Mouse (Mus musculus): ENCODE measurements around the gene Hspd1.
"Not testable (repeated sequence)": the region's sequence is repeated elsewhere in the genome, so short reads cannot be mapped to it uniquely, and the experiment has no call there.

Gene Hspd1

DNA sequence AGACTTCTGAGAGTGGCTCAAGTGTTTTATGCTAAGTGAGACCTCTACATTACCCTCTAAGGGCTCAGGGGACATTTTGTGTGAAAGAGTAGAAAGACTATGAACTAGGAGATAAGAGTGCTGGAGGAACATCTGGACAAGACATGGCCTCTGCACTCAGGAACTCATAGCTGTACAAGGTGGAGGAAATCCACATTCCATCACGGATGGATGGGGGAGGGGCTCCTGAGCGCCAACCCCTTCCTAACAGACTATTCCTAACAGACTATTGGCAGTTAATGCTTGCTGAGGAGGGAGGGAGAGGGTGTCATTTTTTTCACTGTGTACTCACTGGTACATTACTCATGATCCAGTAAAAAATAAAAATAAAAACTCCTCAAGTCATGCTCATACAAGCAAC, 13.3 kb downstream of the Hspd1 start:
- H3K27me3 ChIP-seq (ENCODE audit: control insufficient read depth, insufficient read depth, low read length, poor library complexity, severe bottlenecking) = no peaks in the 10 kb centered on the region
- H3K36me3 ChIP-seq (ENCODE audit: control insufficient read depth, insufficient read depth, low read length, poor library complexity, severe bottlenecking) = peaks cover 8% of the 10 kb centered on the region; the same call in 1 of the 2 replicates
- DNase-seq (ENCODE audit: low read depth, low spot score) = no peak

DNA sequence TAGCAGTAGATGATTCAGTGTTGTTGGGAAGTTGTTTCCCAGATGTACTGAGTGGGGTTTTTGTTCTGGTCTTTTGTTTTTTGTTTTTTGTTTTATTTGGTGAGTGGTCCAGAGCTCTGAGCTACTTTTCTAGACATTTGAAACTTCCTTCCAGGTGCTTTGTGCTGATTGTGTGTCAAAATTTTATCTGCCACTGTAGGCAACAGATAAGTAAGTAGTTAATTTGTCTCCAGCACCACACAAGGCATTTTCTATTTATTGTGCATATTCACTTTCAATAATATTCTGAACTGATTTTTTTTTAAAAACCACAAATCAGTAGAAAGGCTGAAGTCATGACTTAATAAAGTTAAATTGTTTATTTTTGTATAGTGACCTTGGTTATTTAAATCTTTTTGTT, 15.7 kb downstream of the Hspd1 start:
- not testable (repeated sequence) for H3K27me3 ChIP-seq (ENCODE audit: control insufficient read depth, insufficient read depth, low read length, poor library complexity, severe bottlenecking)

DNA sequence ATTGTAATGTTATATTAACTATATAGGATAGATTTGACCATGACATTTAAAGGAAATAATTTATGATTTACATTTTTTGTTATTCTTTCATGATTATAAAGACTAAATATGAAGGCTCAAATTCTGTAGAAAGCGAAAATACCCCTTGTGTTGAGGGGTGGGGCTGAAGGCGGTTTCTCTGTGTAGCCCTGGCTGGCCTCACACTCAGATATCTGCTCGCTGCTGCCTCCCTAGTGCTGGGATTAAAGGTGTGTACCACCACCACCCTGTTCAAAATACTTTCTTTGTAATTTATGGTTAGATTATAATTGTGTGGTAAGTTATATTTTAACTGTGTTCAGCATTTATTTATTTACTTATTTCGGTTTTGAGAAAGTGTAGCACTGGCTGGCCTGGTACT, 26.3 kb downstream of the Hspd1 start:
- no peak for DNase-seq (ENCODE audit: low read depth, low spot score)
- no peaks in the 10 kb centered on the region for H3K27me3 ChIP-seq (ENCODE audit: control insufficient read depth, insufficient read depth, low read length, poor library complexity, severe bottlenecking)
- H3K36me3 ChIP-seq (ENCODE audit: control insufficient read depth, insufficient read depth, low read length, poor library complexity, severe bottlenecking) = no peaks in the 10 kb centered on the region

More for the DNA sequence above, 15.7 kb downstream of the Hspd1 start:
- not testable (repeated sequence) for H3K36me3 ChIP-seq (ENCODE audit: control insufficient read depth, insufficient read depth, low read length, poor library complexity, severe bottlenecking); DNase-seq (ENCODE audit: low read depth, low spot score)

DNA sequence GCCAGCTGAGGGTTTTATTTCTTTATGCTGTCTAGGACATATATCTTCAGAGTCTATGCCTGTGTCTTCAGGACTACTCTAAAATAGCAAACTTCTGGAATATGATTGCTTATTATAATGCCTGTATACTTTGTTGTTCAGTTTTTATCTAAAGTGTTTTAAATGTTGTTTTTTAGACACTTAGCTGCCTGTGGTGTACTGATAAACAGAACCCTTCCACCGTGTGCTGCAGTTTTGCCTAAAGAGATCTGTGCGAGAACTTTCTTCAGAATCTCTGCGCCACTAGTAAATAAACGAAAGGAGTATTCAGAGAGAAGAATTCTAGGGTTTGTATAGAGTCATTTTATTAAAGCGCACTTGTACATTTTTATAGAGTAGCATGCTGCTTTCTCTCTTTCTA, 26.9 kb downstream of the Hspd1 start:
- DNase-seq (ENCODE audit: low read depth, low spot score) = no peak
- Histone ChIP-seq H3K36me3 (ENCODE audit: control insufficient read depth, insufficient read depth, low read length, poor library complexity, severe bottlenecking) (no peaks in the 10 kb centered on the region), H3K27me3 (ENCODE audit: control insufficient read depth, insufficient read depth, low read length, poor library complexity, severe bottlenecking) (no peaks in the 10 kb centered on the region)

DNA sequence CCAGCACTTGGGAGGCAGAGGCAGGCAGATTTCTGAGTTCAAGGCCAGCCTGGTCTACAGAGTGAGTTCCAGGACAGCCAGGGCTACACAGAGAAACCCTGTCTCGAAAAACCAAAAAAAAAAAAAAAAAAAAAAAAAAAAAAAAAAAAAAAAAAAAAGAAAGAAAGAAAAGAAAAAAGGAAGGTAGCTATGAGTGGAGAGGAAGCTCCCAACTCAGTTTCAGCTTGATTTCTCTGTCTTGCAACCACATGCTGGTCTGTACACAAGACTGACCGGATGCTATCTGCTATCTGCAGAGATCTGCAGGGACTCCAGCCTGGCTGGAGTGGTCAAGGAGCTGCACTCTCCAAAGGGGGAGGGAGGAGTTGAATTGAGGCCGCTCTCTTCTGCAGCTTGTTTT, 29.7 kb downstream of the Hspd1 start:
- H3K36me3 ChIP-seq (ENCODE audit: control insufficient read depth, insufficient read depth, low read length, poor library complexity, severe bottlenecking); H3K27me3 ChIP-seq (ENCODE audit: control insufficient read depth, insufficient read depth, low read length, poor library complexity, severe bottlenecking); DNase-seq (ENCODE audit: low read depth, low spot score): not testable (repeated sequence)

DNA sequence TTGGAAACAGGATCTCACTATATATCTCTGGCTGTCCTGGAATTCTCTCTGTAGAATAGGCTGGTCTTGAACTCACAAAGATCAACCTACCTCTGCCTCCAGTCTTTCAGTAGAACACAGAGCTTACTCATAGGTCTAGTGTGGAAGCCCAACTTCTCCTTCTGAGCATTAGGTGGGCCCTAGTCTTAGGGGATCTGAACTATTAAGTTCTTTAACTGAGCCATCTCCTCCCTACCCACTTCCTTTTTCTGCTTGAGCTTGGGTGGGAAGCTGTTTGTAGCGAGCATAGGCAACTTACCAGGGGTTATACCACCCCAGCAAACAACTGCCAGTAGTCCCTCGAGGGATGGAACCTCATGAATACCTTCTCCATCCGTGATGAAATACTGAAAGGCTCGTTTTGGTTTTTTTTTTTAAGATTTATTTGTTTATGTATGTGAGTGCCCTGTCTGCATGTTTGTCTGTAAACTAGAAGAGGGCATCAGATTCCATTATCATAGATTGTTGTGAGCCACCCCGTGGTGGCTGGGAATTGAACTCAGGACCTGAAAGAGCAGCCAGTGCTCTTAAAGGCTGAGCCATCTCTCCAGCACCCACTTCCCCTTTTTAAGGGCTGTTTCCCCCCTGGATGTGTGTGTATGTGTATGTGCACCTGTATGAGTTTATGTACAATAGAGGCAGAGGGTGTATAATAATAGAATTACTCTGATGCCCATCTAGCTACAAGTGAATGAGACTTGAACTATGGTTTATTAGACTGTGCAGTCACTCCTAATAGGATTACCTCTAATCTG, 32.5 kb downstream of the Hspd1 start:
- DNase-seq (ENCODE audit: low read depth, low spot score) = peak; percentile 67
- no peaks in the 10 kb centered on the region for H3K36me3 ChIP-seq (ENCODE audit: control insufficient read depth, insufficient read depth, low read length, poor library complexity, severe bottlenecking)
- H3K27me3 ChIP-seq (ENCODE audit: control insufficient read depth, insufficient read depth, low read length, poor library complexity, severe bottlenecking) = no peaks in the 10 kb centered on the region

DNA sequence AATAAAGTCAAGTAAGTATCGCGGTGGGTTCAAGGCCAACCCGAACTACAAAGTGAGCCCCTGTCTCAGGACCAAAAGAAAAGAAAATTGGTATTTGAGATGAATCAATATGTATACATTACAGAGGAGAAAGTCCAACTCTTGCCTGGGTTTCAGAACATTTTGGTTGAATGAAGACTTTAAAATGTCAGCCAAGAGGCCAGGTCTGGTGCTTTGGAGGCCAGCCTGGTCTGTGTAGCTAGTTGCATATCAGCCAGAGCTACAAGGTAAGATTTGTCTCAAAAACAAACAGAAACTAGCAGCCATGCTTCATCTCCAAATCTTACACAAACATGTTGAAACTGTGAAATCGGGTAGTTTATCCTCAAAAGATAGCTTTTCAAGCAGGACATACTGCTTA, 34.4 kb downstream of the Hspd1 start:
- Histone ChIP-seq H3K36me3 (ENCODE audit: control insufficient read depth, insufficient read depth, low read length, poor library complexity, severe bottlenecking) (no peaks in the 10 kb centered on the region), H3K27me3 (ENCODE audit: control insufficient read depth, insufficient read depth, low read length, poor library complexity, severe bottlenecking) (no peaks in the 10 kb centered on the region)
- no peak for DNase-seq (ENCODE audit: low read depth, low spot score)

DNA sequence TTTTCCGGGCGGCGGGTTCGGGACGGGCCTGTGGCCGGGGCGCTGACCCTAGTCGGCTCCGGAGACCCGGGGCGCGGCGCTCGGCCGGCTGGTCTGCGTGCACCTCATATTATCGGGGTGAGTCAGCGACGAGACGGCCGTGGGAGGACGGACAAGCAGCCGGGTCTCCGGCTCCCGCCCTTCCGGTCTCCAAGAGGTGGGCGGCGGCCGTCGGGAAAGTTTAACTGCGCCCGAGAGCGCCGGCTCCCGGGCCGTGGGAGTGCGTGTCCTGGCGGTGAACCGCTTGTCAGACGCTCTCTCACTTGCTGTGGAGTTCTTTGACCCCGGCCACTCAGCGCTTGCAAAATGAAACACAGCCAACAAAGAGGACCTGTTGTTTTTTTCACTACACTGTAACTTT, 35.0 kb downstream of the Hspd1 start:
- DNase-seq (ENCODE audit: low read depth, low spot score) = no peak
- Histone ChIP-seq H3K27me3 (ENCODE audit: control insufficient read depth, insufficient read depth, low read length, poor library complexity, severe bottlenecking) (no peaks in the 10 kb centered on the region), H3K36me3 (ENCODE audit: control insufficient read depth, insufficient read depth, low read length, poor library complexity, severe bottlenecking) (no peaks in the 10 kb centered on the region)

DNA sequence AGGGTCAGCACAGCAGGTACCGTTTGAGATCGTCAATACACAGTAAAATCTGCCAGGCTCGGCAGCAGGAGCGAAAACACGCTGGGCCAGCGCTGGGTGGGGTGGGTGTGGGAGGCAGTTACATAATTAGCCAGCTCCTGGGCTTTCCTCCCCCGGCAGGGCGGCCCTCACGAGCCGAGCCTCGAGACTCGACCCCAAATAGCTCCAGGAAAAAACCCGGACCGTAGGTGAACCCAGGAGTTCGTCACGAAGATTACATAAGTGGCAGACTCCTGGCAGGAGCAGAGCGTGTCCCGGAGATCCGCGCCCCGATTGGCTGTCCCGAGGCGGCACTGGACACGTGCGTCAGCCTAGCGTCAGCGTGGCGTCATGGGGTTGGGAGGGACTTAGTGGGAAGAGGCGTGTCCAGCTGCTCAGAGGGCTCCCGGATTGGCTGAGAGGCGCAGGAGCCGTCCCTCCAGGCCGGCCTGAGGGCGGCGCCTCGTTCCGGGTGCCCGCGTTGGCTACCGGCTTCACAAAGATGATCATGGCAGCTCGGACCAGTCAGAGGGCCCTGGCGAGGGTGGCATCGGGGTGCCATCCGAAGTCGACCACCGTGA, 35.6 kb downstream of the Hspd1 start, which contains the start of gene Coq10b:
Gene Coq10b, plus strand, starts transcription at position 416 of the 599 bp plus-strand sequence.
- H3K36me3 ChIP-seq (ENCODE audit: control insufficient read depth, insufficient read depth, low read length, poor library complexity, severe bottlenecking) = no peaks in the 10 kb centered on the region
- DNase-seq (ENCODE audit: low read depth, low spot score) = peak; percentile 100
- no peaks in the 10 kb centered on the region for H3K27me3 ChIP-seq (ENCODE audit: control insufficient read depth, insufficient read depth, low read length, poor library complexity, severe bottlenecking)

DNA sequence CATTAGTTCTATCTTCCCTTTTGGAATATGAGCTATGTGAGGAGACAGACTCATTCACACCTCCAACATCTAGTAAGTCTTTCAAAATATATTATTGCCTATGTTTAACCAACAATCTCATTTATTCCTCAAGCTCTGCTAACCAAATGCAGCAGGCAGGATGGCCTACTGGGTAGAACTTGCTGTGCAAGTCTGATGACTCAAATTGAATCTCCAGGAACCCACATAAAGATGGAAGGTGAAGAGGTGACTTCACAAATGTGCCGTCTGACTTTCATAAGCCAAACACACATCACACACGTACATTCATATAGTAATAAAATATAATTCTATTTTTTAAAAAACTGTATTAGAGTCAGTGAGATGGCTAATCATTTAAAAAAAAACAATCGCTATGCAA, 36.4 kb downstream of the Hspd1 start:
- no peak for DNase-seq (ENCODE audit: low read depth, low spot score)
- Histone ChIP-seq H3K27me3 (ENCODE audit: control insufficient read depth, insufficient read depth, low read length, poor library complexity, severe bottlenecking) (no peaks in the 10 kb centered on the region), H3K36me3 (ENCODE audit: control insufficient read depth, insufficient read depth, low read length, poor library complexity, severe bottlenecking) (no peaks in the 10 kb centered on the region)

DNA sequence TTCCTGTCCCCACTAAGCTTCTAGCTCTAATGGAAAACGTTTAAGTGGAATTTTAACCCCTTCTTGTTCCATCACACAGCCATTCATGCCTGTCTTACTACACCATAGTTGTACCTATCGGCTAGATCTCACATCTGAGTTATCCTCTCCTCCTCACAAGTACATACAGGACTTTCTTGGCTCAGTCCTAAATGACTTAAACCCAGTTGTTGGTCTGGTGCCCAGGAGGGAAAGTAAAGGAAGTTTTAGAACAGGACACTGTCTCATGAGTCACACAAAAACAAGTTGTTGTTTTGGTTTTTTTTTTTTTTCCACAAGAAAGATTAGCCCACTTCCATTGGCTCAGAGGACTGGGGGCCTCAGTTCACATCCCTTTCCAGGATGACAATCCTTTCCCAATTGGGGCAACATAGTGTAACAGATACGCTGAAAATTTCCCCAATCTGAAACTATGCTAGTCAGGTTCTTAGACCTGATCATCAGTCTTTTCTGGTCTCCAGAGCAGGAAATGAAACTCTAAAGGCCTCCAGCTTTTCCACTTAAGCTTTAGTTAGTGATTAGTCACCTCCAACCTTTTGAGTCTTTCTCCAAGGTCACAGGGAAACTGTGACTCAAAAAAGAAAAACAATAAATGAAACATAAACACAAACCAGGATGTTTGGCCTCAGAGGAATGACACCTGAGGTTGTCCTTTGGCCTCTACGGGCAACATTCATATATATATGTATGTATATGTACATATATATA, 39.0 kb downstream of the Hspd1 start:
- no peak for DNase-seq (ENCODE audit: low read depth, low spot score)
- H3K27me3 ChIP-seq (ENCODE audit: control insufficient read depth, insufficient read depth, low read length, poor library complexity, severe bottlenecking) = no peaks in the 10 kb centered on the region
- no peaks in the 10 kb centered on the region for H3K36me3 ChIP-seq (ENCODE audit: control insufficient read depth, insufficient read depth, low read length, poor library complexity, severe bottlenecking)

DNA sequence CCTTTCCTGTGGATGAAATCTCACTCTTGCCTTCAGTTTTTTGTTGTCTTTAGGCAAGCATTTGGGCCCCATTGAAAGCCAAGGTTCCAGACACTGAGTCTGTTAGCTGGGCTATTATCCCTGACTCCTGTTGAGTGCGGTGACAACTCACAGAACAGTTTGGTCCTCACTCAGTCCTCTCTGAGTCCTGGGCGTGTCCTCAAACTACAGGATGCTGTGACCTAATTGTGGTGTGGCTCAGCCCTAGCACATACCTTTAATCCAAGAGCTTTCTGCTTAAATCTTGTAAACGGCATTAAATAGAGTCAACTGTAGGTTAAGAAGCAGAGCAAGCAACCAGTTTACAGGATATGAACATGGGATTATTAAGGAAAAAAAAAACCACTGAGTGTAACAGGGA, 44.9 kb downstream of the Hspd1 start:
- H3K27me3 ChIP-seq (ENCODE audit: control insufficient read depth, insufficient read depth, low read length, poor library complexity, severe bottlenecking) = no peaks in the 10 kb centered on the region
- DNase-seq (ENCODE audit: low read depth, low spot score) = no peak
- no peaks in the 10 kb centered on the region for H3K36me3 ChIP-seq (ENCODE audit: control insufficient read depth, insufficient read depth, low read length, poor library complexity, severe bottlenecking)

DNA sequence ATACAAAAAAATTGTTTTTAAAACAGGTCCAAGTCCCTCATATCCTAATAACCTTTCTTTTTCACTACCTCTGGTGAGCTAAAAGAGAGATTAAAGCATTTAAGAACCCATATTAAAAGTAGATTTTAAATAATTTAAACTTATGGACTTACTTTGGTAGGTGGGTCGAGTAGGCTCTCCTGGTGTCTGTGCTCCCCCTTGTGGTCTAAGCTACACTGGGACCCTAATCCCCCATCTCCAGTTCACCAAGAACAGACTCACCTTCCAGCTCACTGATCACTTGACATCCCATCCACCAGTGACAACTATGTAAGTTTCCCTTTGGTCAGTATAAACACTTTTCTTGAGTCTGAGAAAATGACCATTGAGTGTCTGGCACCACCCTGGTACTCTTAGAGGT, 45.8 kb downstream of the Hspd1 start:
- Histone ChIP-seq H3K36me3 (ENCODE audit: control insufficient read depth, insufficient read depth, low read length, poor library complexity, severe bottlenecking) (no peaks in the 10 kb centered on the region), H3K27me3 (ENCODE audit: control insufficient read depth, insufficient read depth, low read length, poor library complexity, severe bottlenecking) (no peaks in the 10 kb centered on the region)
- DNase-seq (ENCODE audit: low read depth, low spot score) = peak; percentile 59

DNA sequence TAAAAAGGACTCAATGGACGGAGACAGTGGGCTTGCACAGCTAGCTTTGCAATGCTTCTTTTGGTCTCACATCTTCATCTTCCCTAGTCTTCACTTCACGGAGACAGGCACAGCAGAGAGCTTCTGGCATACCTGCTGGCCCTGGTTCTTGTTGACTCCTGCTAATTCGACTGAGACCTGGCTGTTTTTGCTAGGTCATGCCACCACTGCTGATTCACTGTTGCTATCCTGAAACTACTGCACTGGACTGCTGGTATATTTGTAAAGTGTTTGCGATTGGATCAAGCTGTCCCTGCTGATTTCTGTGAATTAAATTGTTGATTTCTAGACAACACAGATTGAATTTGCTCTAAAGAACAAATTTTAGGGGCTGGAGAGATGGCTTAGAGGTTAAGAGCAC, 46.4 kb downstream of the Hspd1 start:
- no peak for DNase-seq (ENCODE audit: low read depth, low spot score)

DNA sequence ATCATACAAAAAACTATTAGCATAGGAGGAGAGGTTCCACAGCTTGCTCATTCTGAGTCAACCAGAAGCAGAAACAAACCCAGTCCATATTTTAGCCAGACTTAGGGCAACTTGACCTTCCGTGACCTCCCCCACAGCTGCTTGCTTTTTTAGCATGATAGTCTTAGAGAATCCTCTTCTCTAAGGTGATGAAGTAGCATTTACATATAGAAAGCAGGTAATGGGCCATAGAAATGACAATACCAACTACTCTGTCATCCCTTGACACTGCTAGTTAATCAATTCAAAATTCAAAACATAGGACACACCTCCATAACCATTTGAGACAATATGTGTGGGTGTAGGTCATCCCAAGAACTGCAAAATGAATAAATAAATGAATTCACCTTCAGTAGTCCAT, 48.1 kb downstream of the Hspd1 start:
- Histone ChIP-seq H3K27me3 (ENCODE audit: control insufficient read depth, insufficient read depth, low read length, poor library complexity, severe bottlenecking) (no peaks in the 10 kb centered on the region), H3K36me3 (ENCODE audit: control insufficient read depth, insufficient read depth, low read length, poor library complexity, severe bottlenecking) (no peaks in the 10 kb centered on the region)
- no peak for DNase-seq (ENCODE audit: low read depth, low spot score)

More for the DNA sequence above, 46.4 kb downstream of the Hspd1 start:
- no peaks in the 10 kb centered on the region for H3K27me3 ChIP-seq (ENCODE audit: control insufficient read depth, insufficient read depth, low read length, poor library complexity, severe bottlenecking)
- H3K36me3 ChIP-seq (ENCODE audit: control insufficient read depth, insufficient read depth, low read length, poor library complexity, severe bottlenecking) = no peaks in the 10 kb centered on the region

All from splenic B cell, adult 2 months (primary cell).